Mouse (Mus musculus): ENCODE results near the gene Pigk.

DNA sequence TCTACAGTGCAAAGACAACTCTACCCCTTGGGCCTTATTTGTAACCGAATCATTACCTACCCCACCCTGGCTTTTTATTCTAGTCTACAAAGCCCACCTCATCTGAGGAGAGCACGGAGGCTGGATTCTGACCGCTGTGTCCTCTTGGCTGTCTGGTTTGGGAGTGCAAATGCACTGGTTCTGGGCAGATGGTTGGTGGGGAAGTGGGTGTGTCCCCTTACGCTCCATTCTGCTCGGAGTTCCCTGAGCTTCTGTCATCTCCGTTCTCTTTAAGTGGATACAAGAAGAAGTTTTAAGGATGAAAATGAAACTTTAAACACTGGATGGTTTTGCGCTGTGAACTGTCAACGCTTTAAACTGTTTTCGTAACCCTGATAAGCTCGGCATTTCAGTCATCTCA is 199.2 kb downstream of the Pigk start:
- TF ChIP-seq CTCF (IDR thresholded peaks at IDR 0.05; ENCODE audit: low read depth) (no peak), EP300 (optimal IDR thresholded peaks at IDR 0.05) (no peak)

All from stomach, postnatal 0 days (tissue).